Mouse (Mus musculus) intestine, embryonic 15.5 days (tissue): ENCODE results near the gene Pnpla6. TPM values are rescaled to one million over a fixed set of nuclear protein-coding genes. Genes with fewer than 3 reads are reported as not detected.

ENCODE experiments used
- ATAC-seq: fragments of 200-750 bp; cut with Nextera tagmentation; 2 replicates; pipeline ENCODE4 v1.8.0; 2017; ENCODE audit warnings: moderate TSS enrichment, moderate library complexity
- H3K27ac ChIP-seq: fragments of 300-500 bp; sonication (generic); 2 replicates; pipeline ENCODE4 v1.5.1; 2015; ENCODE audit warnings: mild to moderate bottlenecking, inconsistent platforms
- H3K27me3 ChIP-seq: fragments of 300-500 bp; sonication (generic); replicated peaks from 2 replicates; pipeline ENCODE4 v1.6.1; 2015; ENCODE audit warnings: inconsistent platforms
- H3K36me3 ChIP-seq: fragments of 300-500 bp; sonication (generic); 2 replicates; pipeline ENCODE4 v1.6.1; 2015; ENCODE audit warnings: inconsistent platforms
- H3K4me1 ChIP-seq: fragments of 300-500 bp; sonication (generic); replicated peaks from 2 replicates; pipeline ENCODE4 v1.6.1; 2015; ENCODE audit warnings: inconsistent platforms
- H3K4me2 ChIP-seq: fragments of 300-500 bp; sonication (generic); replicated peaks from 2 replicates; pipeline ENCODE4 v1.6.1; 2015; ENCODE audit warnings: mild to moderate bottlenecking, inconsistent platforms
- H3K4me3 ChIP-seq: fragments of 300-500 bp; sonication (generic); replicated peaks from 2 replicates; pipeline ENCODE4 v1.5.1; 2015; ENCODE audit warnings: inconsistent platforms
- H3K9ac ChIP-seq: fragments of 300-500 bp; sonication (generic); 2 replicates; pipeline ENCODE4 v1.6.1; 2015; ENCODE audit warnings: inconsistent platforms
- H3K9me3 ChIP-seq: fragments of 300-500 bp; sonication (generic); 2 replicates; pipeline ENCODE4 v1.6.1; 2016; ENCODE audit warnings: inconsistent platforms
- WGBS: fragments of 180-500 bp; shearing (Covaris S2); methylation state at CpG from one replicate; pipeline ENCODE4 v1.1.7; 2015; 5-methylcytosine and 5-hydroxymethylcytosine counted together
- polyA plus RNA-seq: library from polyadenylated mRNA; unstranded; fragments of >200 nt; fragmentation: Nextera tagmentation; extraction: Ambion mirVana; gene quantifications from 2 replicates; pipeline ENCODE4 v1.2.1, GENCODE M21; 2015

Gene Pnpla6
- polyA plus RNA-seq, 1 experiment from 2014 or later = 34.4 TPM

DNA sequence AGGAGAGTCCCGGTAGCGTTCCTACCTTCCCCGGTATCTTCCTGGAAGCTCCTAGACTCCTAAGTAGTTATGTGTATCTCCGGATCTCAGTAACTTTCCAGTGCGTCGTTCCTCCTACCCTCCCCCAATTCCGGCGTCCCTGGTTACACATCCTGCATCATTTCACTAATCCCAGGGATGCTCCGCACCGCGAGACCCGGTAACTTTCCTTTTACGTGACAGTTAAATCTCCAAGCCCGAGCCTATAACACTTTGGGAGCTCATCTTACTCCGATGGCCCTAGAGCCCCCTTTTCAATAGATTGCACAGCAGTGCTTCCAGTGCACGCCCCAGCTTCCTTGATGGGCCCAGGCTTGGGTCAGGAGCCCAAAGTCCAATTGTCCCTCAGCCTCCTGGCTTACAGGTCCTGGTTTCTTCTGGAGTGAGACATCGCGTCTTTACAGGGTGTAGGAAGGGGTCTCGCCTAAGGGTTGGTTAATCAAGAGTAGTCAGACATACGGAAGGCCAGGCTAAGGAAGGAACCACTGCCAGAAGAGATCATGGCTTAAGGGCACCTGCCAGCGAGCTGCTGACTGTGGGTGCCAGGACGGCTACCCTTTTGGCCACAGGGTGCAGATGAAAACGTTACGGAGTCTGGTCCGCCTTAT lies 710 bp downstream of the Pnpla6 start:
- Histone ChIP-seq H3K4me1 (no peaks in the 10 kb centered on the region; the same call in 1 of the 2 replicates), H3K4me2 (peak overlapping the region; percentile 89), H3K4me3 (peak overlapping the region; percentile 61), H3K27ac (peak overlapping the region; percentile 67), H3K36me3 (peaks cover 4% of the 10 kb centered on the region; the same call in 1 of the 2 replicates), H3K9ac (peak overlapping the region; percentile 55), H3K27me3 (no peaks in the 10 kb centered on the region), H3K9me3 (no peaks in the 10 kb centered on the region)
- peak; percentile 53 for ATAC-seq
- WGBS = under 1% methylated on average over 25 of the region's 25 CpGs

DNA sequence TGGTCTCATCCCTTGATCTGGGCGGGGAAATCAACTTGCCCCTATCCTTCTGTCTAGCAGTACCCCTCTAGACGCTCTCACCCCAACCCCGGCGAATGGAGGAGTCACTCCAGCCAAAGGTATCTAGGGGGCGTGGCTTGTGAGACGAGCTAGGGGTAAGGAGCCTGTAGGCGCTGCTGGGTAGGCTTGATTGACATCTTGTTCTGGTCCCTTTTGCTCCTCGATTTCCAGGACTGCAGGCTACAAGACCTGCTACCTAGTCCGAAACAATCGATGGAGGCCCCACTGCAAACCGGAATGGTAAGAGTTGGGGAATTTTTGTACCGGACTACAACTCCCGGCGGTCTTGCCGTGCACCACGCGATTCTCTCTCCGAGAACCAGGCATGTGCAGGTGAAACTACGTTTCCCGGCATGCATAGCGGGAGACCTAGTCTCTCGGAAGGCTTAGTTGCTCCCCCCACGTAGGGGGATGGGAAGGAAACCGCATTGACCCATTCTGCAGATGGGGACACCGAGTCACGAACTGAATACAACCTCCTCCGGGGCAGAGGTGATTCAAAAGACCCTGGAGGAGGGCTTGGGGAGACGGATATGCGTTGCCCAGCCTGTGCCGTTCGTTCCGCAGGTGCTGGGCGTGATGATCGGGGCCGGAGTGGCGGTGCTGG lies 1.4 kb downstream of the Pnpla6 start:
- Histone ChIP-seq H3K27ac (peak overlapping the region; percentile 67), H3K9me3 (no peaks in the 10 kb centered on the region), H3K9ac (peak overlapping the region; percentile 55), H3K4me3 (peak overlapping the region; percentile 61), H3K36me3 (no peaks in the 10 kb centered on the region), H3K27me3 (no peaks in the 10 kb centered on the region), H3K4me2 (peak overlapping the region; percentile 89), H3K4me1 (no peaks in the 10 kb centered on the region; the same call in 1 of the 2 replicates)
- peak; percentile 90 for ATAC-seq
- under 1% methylated on average over 36 of the region's 36 CpGs for WGBS

GRCm38 (mm10) chr8:3517117-3517495 lies 1.9 kb downstream of the Pnpla6 start:
- H3K27ac ChIP-seq = peak overlapping the region; percentile 67
- H3K4me1 ChIP-seq = no peaks in the 10 kb centered on the region; the same call in 1 of the 2 replicates
- H3K4me2 ChIP-seq = peak overlapping the region; percentile 89
- ATAC-seq = no peak
- H3K9me3 ChIP-seq = no peaks in the 10 kb centered on the region
- 0 out of 2 replicates have a peak, but pooled peaks cover 3% of the 10 kb centered on the region for H3K36me3 ChIP-seq
- peak overlapping the region; percentile 61 for H3K4me3 ChIP-seq
- H3K27me3 ChIP-seq = no peaks in the 10 kb centered on the region
- 1% methylated on average over 16 of the region's 16 CpGs for WGBS
- H3K9ac ChIP-seq = peak overlapping the region; percentile 50

DNA sequence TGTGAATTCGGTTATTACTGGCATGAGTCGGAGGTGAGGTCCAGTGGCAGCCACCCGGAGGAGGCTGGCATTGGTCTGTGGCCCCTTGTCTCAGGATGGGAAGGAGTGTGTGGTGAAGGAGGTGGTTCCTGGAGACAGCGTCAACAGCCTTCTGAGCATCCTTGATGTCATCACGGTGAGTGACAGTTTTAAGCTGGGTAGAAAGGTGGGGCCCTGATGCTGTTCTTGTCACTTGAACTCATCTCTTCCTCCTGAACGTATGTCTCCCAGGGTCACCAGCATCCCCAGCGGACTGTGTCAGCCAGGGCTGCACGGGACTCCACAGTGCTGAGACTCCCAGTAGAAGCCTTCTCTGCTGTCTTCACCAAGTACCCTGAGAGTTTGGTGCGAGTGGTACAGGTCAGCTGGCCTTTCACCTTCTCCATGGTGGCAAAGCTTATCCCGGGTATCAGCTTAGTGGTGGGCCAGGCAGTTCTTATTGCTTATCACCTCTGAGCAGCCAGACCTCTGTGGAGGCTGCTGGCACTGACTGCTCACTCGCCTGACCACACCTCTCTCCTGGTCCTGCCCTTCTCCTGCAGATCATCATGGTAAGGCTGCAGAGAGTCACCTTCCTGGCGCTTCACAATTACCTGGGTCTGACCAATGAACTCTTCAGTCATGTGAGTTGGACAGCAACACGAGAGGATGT lies 7.0 kb downstream of the Pnpla6 start:
- ATAC-seq = peak; percentile 68; the same call in 1 of the 2 replicates
- Histone ChIP-seq H3K4me3 (no peak overlapping the region), H3K4me1 (no peaks in the 10 kb centered on the region; the same call in 1 of the 2 replicates), H3K27ac (no peak overlapping the region), H3K9ac (no peak overlapping the region), H3K9me3 (no peaks in the 10 kb centered on the region), H3K36me3 (peaks cover 18% of the 10 kb centered on the region), H3K4me2 (no peak overlapping the region), H3K27me3 (no peaks in the 10 kb centered on the region)
- WGBS = 86% methylated on average over 13 of the region's 13 CpGs

DNA sequence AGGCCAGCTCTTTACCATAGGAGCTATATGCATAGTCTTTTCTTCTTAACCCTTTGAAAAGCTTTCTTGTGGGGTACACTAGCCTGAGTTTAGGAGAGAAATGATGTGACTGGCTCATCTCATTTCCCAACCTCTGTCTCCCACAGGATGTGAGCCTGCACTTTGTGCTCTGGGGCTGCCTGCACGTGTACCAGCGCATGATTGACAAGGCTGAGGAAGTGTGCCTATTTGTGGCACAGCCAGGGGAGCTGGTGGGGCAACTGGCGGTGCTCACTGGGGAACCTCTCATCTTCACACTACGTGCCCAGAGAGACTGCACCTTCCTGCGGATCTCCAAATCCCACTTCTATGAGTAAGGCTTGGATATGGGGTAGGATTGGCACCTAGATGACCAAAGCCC lies 15.6 kb downstream of the Pnpla6 start:
- Histone ChIP-seq H3K27ac (no peak overlapping the region), H3K36me3 (peaks cover 9% of the 10 kb centered on the region; the same call in 1 of the 2 replicates), H3K4me2 (no peak overlapping the region), H3K9me3 (no peaks in the 10 kb centered on the region), H3K27me3 (no peaks in the 10 kb centered on the region), H3K9ac (no peak overlapping the region), H3K4me1 (no peaks in the 10 kb centered on the region), H3K4me3 (no peak overlapping the region)
- 93% methylated on average over 5 of the region's 5 CpGs for WGBS
- ATAC-seq = no peak

GRCm38 (mm10) chr8:3531936-3532335 lies 16.8 kb downstream of the Pnpla6 start:
- no peak for ATAC-seq
- peaks cover 9% of the 10 kb centered on the region; the same call in 1 of the 2 replicates for H3K36me3 ChIP-seq
- H3K4me2 ChIP-seq = no peak overlapping the region
- no peaks in the 10 kb centered on the region for H3K9me3 ChIP-seq
- 95% methylated on average over 18 of the region's 18 CpGs for WGBS
- H3K27me3 ChIP-seq = no peaks in the 10 kb centered on the region
- no peaks in the 10 kb centered on the region for H3K4me1 ChIP-seq
- no peak overlapping the region for H3K9ac ChIP-seq
- no peak overlapping the region for H3K27ac ChIP-seq
- H3K4me3 ChIP-seq = no peak overlapping the region

GRCm38 (mm10) chr8:3536053-3536841 lies 21.1 kb downstream of the Pnpla6 start:
- Histone ChIP-seq H3K4me2 (no peak overlapping the region), H3K27ac (no peak overlapping the region), H3K9me3 (no peaks in the 10 kb centered on the region), H3K36me3 (peaks cover 28% of the 10 kb centered on the region), H3K9ac (no peak overlapping the region), H3K27me3 (no peaks in the 10 kb centered on the region), H3K4me3 (no peak overlapping the region), H3K4me1 (no peaks in the 10 kb centered on the region)
- 62% methylated on average over 15 of the region's 15 CpGs for WGBS
- peak; percentile 61 for ATAC-seq

DNA sequence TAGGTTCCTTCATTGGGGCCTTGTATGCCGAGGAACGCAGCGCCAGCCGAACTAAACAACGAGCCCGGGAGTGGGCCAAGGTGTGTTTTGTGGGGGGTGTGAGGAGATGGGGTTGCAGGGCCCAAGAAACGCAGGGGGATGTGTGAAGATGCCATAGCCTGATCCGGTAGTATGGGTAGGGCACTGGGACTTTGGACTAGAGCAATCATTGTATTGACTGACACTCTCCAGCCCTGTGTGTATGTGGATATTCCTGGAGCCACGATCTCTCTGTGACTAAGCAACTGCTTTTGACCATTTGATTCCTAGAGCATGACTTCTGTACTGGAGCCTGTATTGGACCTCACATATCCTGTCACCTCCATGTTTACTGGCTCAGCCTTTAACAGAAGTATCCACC lies 21.8 kb downstream of the Pnpla6 start:
- Histone ChIP-seq H3K9ac (no peak overlapping the region), H3K4me1 (no peaks in the 10 kb centered on the region), H3K27me3 (no peaks in the 10 kb centered on the region), H3K4me3 (no peak overlapping the region), H3K27ac (no peak overlapping the region), H3K9me3 (no peaks in the 10 kb centered on the region), H3K4me2 (no peak overlapping the region), H3K36me3 (peaks cover 29% of the 10 kb centered on the region)
- peak; percentile 52 for ATAC-seq
- WGBS = 93% methylated on average over 9 of the region's 9 CpGs

- H3K27me3 ChIP-seq = no peaks in the 10 kb centered on the region
- no peak overlapping the region for H3K27ac ChIP-seq
- no peak overlapping the region for H3K9ac ChIP-seq
- H3K4me2 ChIP-seq = no peak overlapping the region
- H3K9me3 ChIP-seq = no peaks in the 10 kb centered on the region
- 94% methylated on average over 26 of the region's 26 CpGs for WGBS
- no peaks in the 10 kb centered on the region for H3K4me1 ChIP-seq
- ATAC-seq = no peak
- peaks cover 26% of the 10 kb centered on the region for H3K36me3 ChIP-seq
- H3K4me3 ChIP-seq = no peak overlapping the region
Measured at GRCm38 (mm10) chr8:3537666-3538065, 22.5 kb downstream of the Pnpla6 start.

GRCm38 (mm10) chr8:3539146-3539545 lies 24.0 kb downstream of the Pnpla6 start:
- Histone ChIP-seq H3K27ac (no peak overlapping the region), H3K4me1 (no peaks in the 10 kb centered on the region), H3K36me3 (peaks cover 38% of the 10 kb centered on the region), H3K4me3 (no peak overlapping the region), H3K4me2 (no peak overlapping the region), H3K27me3 (no peaks in the 10 kb centered on the region), H3K9ac (no peak overlapping the region), H3K9me3 (no peaks in the 10 kb centered on the region)
- ATAC-seq = no peak
- 84% methylated on average over 7 of the region's 7 CpGs for WGBS

- H3K36me3 ChIP-seq = peaks cover 43% of the 10 kb centered on the region
- H3K9me3 ChIP-seq = no peaks in the 10 kb centered on the region
- no peak overlapping the region for H3K4me2 ChIP-seq
Measured at GRCm38 (mm10) chr8:3540076-3540475, 24.9 kb downstream of the Pnpla6 start.

GRCm38 (mm10) chr8:3546511-3546910 lies 31.3 kb downstream of the Pnpla6 start:
- H3K4me2 ChIP-seq = no peak overlapping the region
- no peak overlapping the region for H3K9ac ChIP-seq
- no peaks in the 10 kb centered on the region for H3K4me1 ChIP-seq
- 94% methylated on average over 2 of the region's 2 CpGs for WGBS
- ATAC-seq = no peak
- H3K4me3 ChIP-seq = no peak overlapping the region
- H3K9me3 ChIP-seq = no peaks in the 10 kb centered on the region
- H3K27ac ChIP-seq = no peak overlapping the region
- H3K27me3 ChIP-seq = no peaks in the 10 kb centered on the region
- peaks cover 19% of the 10 kb centered on the region for H3K36me3 ChIP-seq

More at GRCm38 (mm10) chr8:3540076-3540475, 24.9 kb downstream of the Pnpla6 start:
- 86% methylated on average over 4 of the region's 4 CpGs for WGBS
- Histone ChIP-seq H3K9ac (no peak overlapping the region), H3K4me3 (no peak overlapping the region), H3K27me3 (no peaks in the 10 kb centered on the region), H3K27ac (no peak overlapping the region), H3K4me1 (no peaks in the 10 kb centered on the region)
- ATAC-seq = no peak
